Mouse (Mus musculus) heart, postnatal 25 days (tissue): ENCODE measurements around the gene Lgals4. TPM values are rescaled to one million over a fixed set of nuclear protein-coding genes. Genes with fewer than 3 reads are reported as not detected.
"Not testable (repeated sequence)": the region's sequence is repeated elsewhere in the genome, so short reads cannot be mapped to it uniquely, and the experiment has no call there.

Experiments used
- DNase-seq: peaks from one replicate; pipeline ENCODE4 v3.0.0; 2022; ENCODE audit warnings: low spot score
- intact Hi-C: fragments of 180-260 bp; cut with DNase I; formaldehyde crosslinking; loops from one replicate; pipeline ENCODE4 v1.15.1; 2025
- total RNA-seq, 2 experiments: library from RNA; stranded (reverse); gene quantifications; 2 replicates each; pipeline ENCODE4 v1.2.3; 2021

The Lgals4 gene
- total RNA-seq, 2 experiments from 2014 or later, result 28.9 to 30.7 TPM

- intact Hi-C loops, DNase-seq: not testable (repeated sequence)
Measured at GRCm38 (mm10) chr7:28883704-28884103, 50.0 kb downstream of the Lgals4 start.

- DNase-seq, result no peak
- intact Hi-C loops, result no loop called here
Measured at GRCm38 (mm10) chr7:28886486-28886885, 52.8 kb downstream of the Lgals4 start.

- no peak for DNase-seq
- intact Hi-C loops, result no loop called here
Measured at GRCm38 (mm10) chr7:28888701-28889161, 55.1 kb downstream of the Lgals4 start.

Other genes with a start within 250 kb of the Lgals4 start
- 10 to 100 TPM; 22.6 to 22.8 TPM for gene Samd4b, start 235.7 kb upstream of the Lgals4 start, total RNA-seq
- gene Pak4, start 235.7 kb upstream of the Lgals4 start, total RNA-seq, result 1 to 10 TPM; 8.4 to 8.8 TPM
- not detected for gene Acp7, start 202.5 kb upstream of the Lgals4 start, total RNA-seq
- gene Fbxo27, start 141.0 kb upstream of the Lgals4 start, total RNA-seq, result under 1 TPM; 0.34 to 0.39 TPM
- under 1 TPM; 0.36 to 0.92 TPM for gene Fbxo17, start 117.0 kb upstream of the Lgals4 start, total RNA-seq
- 10 to 100 TPM; 56.7 to 60.6 TPM for gene Mrps12, start 92.0 kb upstream of the Lgals4 start, total RNA-seq
- gene Sars2, start 91.9 kb upstream of the Lgals4 start, total RNA-seq, result 10 to 100 TPM; 15.4 to 15.7 TPM
- gene Ccer2, start 77.7 kb upstream of the Lgals4 start, total RNA-seq, result not detected
- gene Sirt2, start 67.1 kb upstream of the Lgals4 start, total RNA-seq, result 10 to 100 TPM; 80.0 to 80.2 TPM
- gene Nfkbib, start 66.3 kb upstream of the Lgals4 start, total RNA-seq, result 10 to 100 TPM; 22.1 to 22.9 TPM
- gene Rinl, start 44.9 kb upstream of the Lgals4 start, total RNA-seq, result 1 to 10 TPM; 1.5 to 2.2 TPM
- 100 to 1,000 TPM; 225 to 270 TPM for gene Hnrnpl, start 25.3 kb upstream of the Lgals4 start, total RNA-seq
- 1,000 to 10,000 TPM; 1,337 to 1,520 TPM for gene Ech1, start 8.6 kb upstream of the Lgals4 start, total RNA-seq
- gene Lgals7, start 30.0 kb downstream of the Lgals4 start, total RNA-seq, result 1 to 10 TPM; 1.8 to 1.9 TPM
- gene Capn12, start 47.6 kb downstream of the Lgals4 start, total RNA-seq, result under 1 TPM; 0.08 to 0.22 TPM
- 100 to 1,000 TPM in 1 of 2 experiments, 10 to 100 TPM in 1; 77.0 to 101 TPM for gene Actn4, start 128.5 kb downstream of the Lgals4 start, total RNA-seq
- 100 to 1,000 TPM; 148 to 164 TPM for gene Eif3k, start 148.0 kb downstream of the Lgals4 start, total RNA-seq
- gene Map4k1, start 148.2 kb downstream of the Lgals4 start, total RNA-seq, result 1 to 10 TPM in 1 of 2 experiments, under 1 TPM in 1; 0.44 to 1.3 TPM